ENCODE assay signal across 24 mouse cellular contexts in the genomic region with DNA sequence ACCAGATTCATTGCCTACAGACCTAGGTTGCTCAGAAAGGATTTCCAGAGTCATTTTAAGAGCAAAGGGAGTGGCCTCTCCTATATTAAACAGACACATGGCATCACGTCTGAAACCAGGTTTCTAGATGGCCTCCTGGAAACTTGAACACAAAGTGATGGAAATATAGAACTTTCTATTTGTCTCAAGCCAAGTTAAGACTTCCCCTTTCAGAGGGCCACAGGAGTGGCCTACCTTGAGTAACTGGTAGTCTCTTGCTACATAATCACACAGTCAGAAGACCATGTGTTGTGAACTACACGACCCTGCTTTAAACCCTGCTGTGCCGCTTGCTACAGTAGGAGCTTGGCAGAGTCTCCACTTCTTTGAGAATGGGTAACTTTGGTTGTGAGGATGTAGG.
DNase-seq lines count a peak whose midpoint lies in the region; ATAC-seq and TF ChIP-seq lines count a peak whose summit lies in the region.
"Had no signal": no experiment of that assay in that cellular context is flagged by ENCODE, and none has a peak within 500 bp of the region (broad histone marks: within the 10 kb centered on the region; RNA-seq: fewer than 3 reads in every experiment).

No protein-coding gene starts in this region.

- TF ChIP-seq POLR2A in CH12.LX (IDR thresholded peaks at IDR 0.05; ENCODE audit: low read depth, low read length): no peak
- no peak for TF ChIP-seq POLR2A in heart, adult 2 months (IDR thresholded peaks at IDR 0.05; ENCODE audit: insufficient read depth, low read depth, low read length)

- no peaks in the 10 kb centered on the region for H3K9me3 ChIP-seq in CH12.LX (replicated peaks; ENCODE audit: low read length)
- H3K9me3 ChIP-seq in neural tube, embryonic 15.5 days (replicated peaks): no peaks in the 10 kb centered on the region
- H3K9me3 ChIP-seq: forebrain, embryonic 10.5 days; forebrain, embryonic 13.5 days; hindbrain, embryonic 15.5 days had no signal

- no peak for TF ChIP-seq RAD21 in CH12.LX (IDR thresholded peaks at IDR 0.05; ENCODE audit: low read depth, low read length)

- no peak for TF ChIP-seq CTCF in CH12.LX (conservative IDR thresholded peaks at IDR 0.05 in 1 of 2, IDR thresholded peaks at IDR 0.05 in 1 of 2; ENCODE audit: low read depth in 2 of 2, low read length in 2 of 2)
- no peak for TF ChIP-seq CTCF in heart, adult 2 months (IDR thresholded peaks at IDR 0.05)

- ATAC-seq in common myeloid progenitor, adult 5-6 weeks (replicated peaks; ENCODE audit: low read depth, poor library complexity, severe bottlenecking): 0 out of 2 replicates have a peak, but pooled peaks have one; percentile 25
- ATAC-seq in megakaryocyte, adult 5-6 weeks (ENCODE audit: poor library complexity, severe bottlenecking): peak; percentile 89
- no peak for ATAC-seq in neural tube, embryonic 15.5 days (ENCODE audit: low FRiP score)
- ATAC-seq: forebrain, embryonic 13.5 days; forebrain, embryonic 16.5 days; intestine, postnatal 0 days had no signal

- in situ Hi-C loops in CH12.LX (cut with MboI; ENCODE audit: low pct_ligation_motif_present, low pct_unique_long_range_greater_than_20kb, low sequenced_read_pairs): no loop called here

- intact Hi-C loops in heart, adult 2 months (cut with DNase I): no loop called here

- H3K36me3 ChIP-seq in CH12.LX (replicated peaks in 1 of 2; ENCODE audit: control insufficient read depth in 1 of 2, insufficient read depth in 1 of 2, low read length in 1 of 2): peaks cover 27 to 81% of the 10 kb centered on the region in 2 experiments
- no peaks in the 10 kb centered on the region for H3K36me3 ChIP-seq in neural tube, embryonic 15.5 days
- H3K36me3 ChIP-seq in heart, adult 2 months (ENCODE audit: control insufficient read depth, insufficient read depth, low read length): no peaks in the 10 kb centered on the region
- H3K36me3 ChIP-seq: forebrain, embryonic 10.5 days; G1E; hindbrain, embryonic 15.5 days had no signal

- dilution Hi-C loops in CH12.LX (cut with MboI; ENCODE audit: extremely low pct_ligation_motif_present, extremely low pct_unique_long_range_greater_than_20kb, low sequenced_read_pairs): no loop called here

- no peaks in the 10 kb centered on the region for H3K79me2 ChIP-seq in CH12.LX (replicated peaks; ENCODE audit: control insufficient read depth, extremely low read depth, insufficient read depth, poor library complexity, severe bottlenecking)
- no peaks in the 10 kb centered on the region for H3K79me2 ChIP-seq in heart, adult 2 months (replicated peaks; ENCODE audit: control insufficient read depth, insufficient read depth, low read length)

- H3K27me3 ChIP-seq in CH12.LX (replicated peaks): no peaks in the 10 kb centered on the region
- H3K27me3 ChIP-seq in neural tube, embryonic 15.5 days (replicated peaks): no peaks in the 10 kb centered on the region
- no peaks in the 10 kb centered on the region for H3K27me3 ChIP-seq in heart, adult 2 months (ENCODE audit: control insufficient read depth, insufficient read depth, low read length)
- H3K27me3 ChIP-seq: forebrain, embryonic 13.5 days; hindbrain, embryonic 15.5 days had no signal

- no peak overlapping the region for H3K4me3 ChIP-seq in CH12.LX (replicated peaks in 1 of 3; ENCODE audit: low read depth in 2 of 3, low read length in 2 of 3, poor library complexity in 1 of 3)
- H3K4me3 ChIP-seq in neural tube, embryonic 15.5 days (replicated peaks): no peak overlapping the region
- no peak overlapping the region for H3K4me3 ChIP-seq in heart, adult 2 months
- H3K4me3 ChIP-seq: forebrain, embryonic 10.5 days; forebrain, embryonic 13.5 days; gastrocnemius, adult 2 months; hindbrain, embryonic 15.5 days had no signal

- peak; percentile 24 for DNase-seq in 416B (ENCODE audit: low read depth)
- DNase-seq in CH12.LX (ENCODE audit: extremely low read depth): peak; percentile 77
- DNase-seq in thymus, postnatal 14 days: no peak
- no peak for DNase-seq in embryo, embryonic 11 days
- no peak for DNase-seq in heart, adult 2 months
- DNase-seq: adrenal gland, adult 2 months; adrenal gland, postnatal 25 days; cerebellum, adult 11 months; cerebellum, adult 2 months; cerebellum, adult 9-11 months; cerebellum, postnatal 25 days; gastrocnemius, adult 2 months; gastrocnemius, postnatal 14 days; kidney, adult 2 months had no signal

- 91% methylated on average over 3 of the region's 3 CpGs for WGBS in neural tube, embryonic 15.5 days
- 88% methylated on average over 3 of the region's 3 CpGs for WGBS in heart, adult 2 months

- peaks cover 20 to 38% of the 10 kb centered on the region in 2 experiments for H3K4me1 ChIP-seq in CH12.LX (ENCODE audit: control insufficient read depth in 1 of 2, insufficient read depth in 2 of 2)
- peaks cover 7% of the 10 kb centered on the region; the same call in 1 of the 2 replicates for H3K4me1 ChIP-seq in neural tube, embryonic 15.5 days
- H3K4me1 ChIP-seq in heart, adult 2 months (ENCODE audit: control insufficient read depth, insufficient read depth, low read length): no peaks in the 10 kb centered on the region
- H3K4me1 ChIP-seq: forebrain, embryonic 10.5 days had no signal

- H3K27ac ChIP-seq in CH12.LX (ENCODE audit: insufficient read depth, low read depth): no peak overlapping the region; the same call in 1 of the 2 replicates
- H3K27ac ChIP-seq in neural tube, embryonic 15.5 days (replicated peaks): no peak overlapping the region
- no peak overlapping the region for H3K27ac ChIP-seq in heart, adult 2 months
- H3K27ac ChIP-seq: forebrain, embryonic 10.5 days; forebrain, embryonic 13.5 days; gastrocnemius, adult 2 months; hindbrain, embryonic 15.5 days had no signal

- no peak overlapping the region for H3K4me2 ChIP-seq in CH12.LX (ENCODE audit: insufficient read depth, low read depth, poor library complexity, severe bottlenecking)
- H3K4me2 ChIP-seq in neural tube, embryonic 15.5 days: no peak overlapping the region
- H3K4me2 ChIP-seq: forebrain, embryonic 13.5 days; heart, embryonic 11.5 days; hindbrain, embryonic 15.5 days had no signal

- H3K9ac ChIP-seq in CH12.LX (ENCODE audit: insufficient read depth, low read depth): no peak overlapping the region; the same call in 1 of the 2 replicates
- no peak overlapping the region for H3K9ac ChIP-seq in neural tube, embryonic 15.5 days (replicated peaks)
- no peak overlapping the region for H3K9ac ChIP-seq in heart, adult 2 months (ENCODE audit: low read depth, low read length)
- H3K9ac ChIP-seq: forebrain, embryonic 13.5 days; hindbrain, embryonic 15.5 days had no signal

- TF ChIP-seq EP300 in CH12.LX (IDR thresholded peaks at IDR 0.05; ENCODE audit: low read length): peak; percentile 89
- TF ChIP-seq EP300 in heart, adult 2 months (IDR thresholded peaks at IDR 0.05; ENCODE audit: insufficient read depth, low read depth, low read length): no peak

TF ChIP-seq in CH12.LX, 34 proteins besides CTCF, POLR2A, EP300 and RAD21:
- peak; percentile 52; the same call in 1 of the 2 replicates for TF ChIP-seq MEF2A (IDR thresholded peaks at IDR 0.05; ENCODE audit: borderline replicate concordance, low read depth, low read length)
- TF ChIP-seq BHLHE40 (IDR thresholded peaks at IDR 0.05; ENCODE audit: low read depth, low read length): 0 out of 2 replicates have a peak, but pooled peaks have one; percentile 54
- 0 out of 2 replicates have a peak, but pooled peaks have one; percentile 42 for TF ChIP-seq MXI1 (IDR thresholded peaks at IDR 0.05; ENCODE audit: low read depth, low read length)
- peak; percentile 46; the same call in 1 of the 2 replicates for TF ChIP-seq ETS1 (conservative IDR thresholded peaks at IDR 0.05; ENCODE audit: low read depth, low read length)
- 0 out of 2 replicates have a peak, but pooled peaks have one; percentile 14 for TF ChIP-seq JUND (conservative IDR thresholded peaks at IDR 0.05; ENCODE audit: low read depth, low read length)
- no peak for TF ChIP-seq CHD2 (IDR thresholded peaks at IDR 0.05; ENCODE audit: low read length)
- TF ChIP-seq RCOR1 (conservative IDR thresholded peaks at IDR 0.05; ENCODE audit: low read depth, low read length): 0 out of 2 replicates have a peak, but pooled peaks have one; percentile 25
- peak; percentile 92 for TF ChIP-seq IRF4 (IDR thresholded peaks at IDR 0.05; ENCODE audit: low read depth, low read length)
- no peak for TF ChIP-seq MAFK (IDR thresholded peaks at IDR 0.05; ENCODE audit: insufficient replicate concordance, low read length)
- TF ChIP-seq ZKSCAN1 (IDR thresholded peaks at IDR 0.05; ENCODE audit: borderline replicate concordance, low read depth, low read length): no peak
- 0 out of 2 replicates have a peak, but pooled peaks have one; percentile 41 for TF ChIP-seq MAX (IDR thresholded peaks at IDR 0.05; ENCODE audit: low read length)
- no peak for TF ChIP-seq GABPA (IDR thresholded peaks at IDR 0.05; ENCODE audit: insufficient replicate concordance, low read depth, low read length)
- TF ChIP-seq SIN3A (IDR thresholded peaks at IDR 0.05; ENCODE audit: low read length): no peak
- no peak for TF ChIP-seq USF1 (IDR thresholded peaks at IDR 0.05; ENCODE audit: low read depth, low read length)
- peak; percentile 91 for TF ChIP-seq MYC (IDR thresholded peaks at IDR 0.05; ENCODE audit: low read depth, low read length)
TF ChIP-seq in CH12.LX: peak in this region for 9.

Comparison
In these comparisons a context has a peak if more than half of its experiments do, and no peak if none do; other contexts are left out.
1. DNase-seq: peak in 416B (single experiment) and CH12.LX (single experiment); none in thymus, postnatal 14 days (single experiment), embryo, embryonic 11 days (single experiment) and heart, adult 2 months (0 of 2).